Mouse (Mus musculus): ENCODE measurements around the gene Gpr82. TPM values are rescaled to one million over a fixed set of nuclear protein-coding genes. Genes with fewer than 3 reads are reported as not detected.

Gene Gpr82
- polyA plus RNA-seq (2012; rRNA removed) = 0.08 TPM in 1 of 2 replicates, not detected in the other

DNA sequence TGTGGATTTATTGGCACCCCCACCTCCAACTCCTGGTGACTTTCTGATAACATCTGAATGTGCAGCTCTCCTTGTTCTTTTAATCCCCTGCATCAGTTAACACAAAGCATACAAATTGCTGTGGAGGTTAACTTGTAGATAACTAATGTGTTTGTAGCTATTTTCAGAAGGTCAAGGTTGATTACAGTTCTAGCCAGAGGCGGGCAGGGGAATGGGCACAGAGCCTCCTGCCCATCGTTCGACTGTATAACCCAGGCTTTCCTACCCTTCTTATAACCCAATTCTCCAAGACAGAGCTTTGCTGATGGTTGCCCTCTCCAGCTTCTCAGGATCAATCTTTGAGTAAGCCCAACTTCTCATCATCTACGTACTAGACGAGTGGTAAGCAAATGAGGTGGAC, at the start of gene Gpr82:
Gene Gpr82, plus strand, starts transcription at position 301 of the 400 bp plus-strand sequence.
- no peak for TF ChIP-seq POLR2A (IDR thresholded peaks at IDR 0.05; ENCODE audit: borderline replicate concordance, extremely low read depth, low read depth, low read length)
- TF ChIP-seq CTCF (IDR thresholded peaks at IDR 0.05; ENCODE audit: insufficient read depth, low read length) = no peak
- no peaks in the 10 kb centered on the region; the same call in 1 of the 2 replicates for H3K4me1 ChIP-seq (ENCODE audit: control insufficient read depth, insufficient read depth, low read length)

DNA sequence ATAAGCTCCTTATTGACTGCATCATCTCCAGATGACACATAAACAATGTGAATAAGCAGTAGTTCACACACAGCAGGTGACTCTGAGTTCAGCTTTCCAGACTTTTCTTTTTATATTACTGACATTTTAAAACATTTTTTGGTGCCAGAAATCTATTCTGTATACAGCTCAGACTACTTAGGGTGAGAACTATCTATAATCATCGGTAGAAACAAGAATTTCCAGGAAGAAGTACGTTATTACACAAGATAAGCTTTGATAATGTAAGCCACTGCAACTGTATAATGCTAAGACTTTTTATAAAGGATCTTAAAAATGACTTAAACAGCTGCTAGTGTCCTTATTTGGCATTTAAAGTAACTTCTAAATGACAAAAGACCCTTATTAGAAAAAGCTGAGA, 49.0 kb upstream of the Gpr82 start:
- no peak overlapping the region for H3K4me3 ChIP-seq (replicated peaks; ENCODE audit: extremely low read depth, low read depth, low read length)
- 44% methylated on average over 2 of the region's 2 CpGs for WGBS
- TF ChIP-seq POLR2A (IDR thresholded peaks at IDR 0.05; ENCODE audit: borderline replicate concordance, extremely low read depth, low read depth, low read length) = no peak
- TF ChIP-seq CTCF (IDR thresholded peaks at IDR 0.05; ENCODE audit: insufficient read depth, low read length) = no peak
- no peak for DNase-seq
- H3K4me1 ChIP-seq (ENCODE audit: control insufficient read depth, insufficient read depth, low read length) = no peaks in the 10 kb centered on the region

More for the DNA sequence above, at the start of gene Gpr82:
- no peak for DNase-seq
- no peak within 1 kb of the TSS for H3K4me3 ChIP-seq (replicated peaks; ENCODE audit: extremely low read depth, low read depth, low read length)
- 92% methylated on average over 5 of the region's 5 CpGs for WGBS

DNA sequence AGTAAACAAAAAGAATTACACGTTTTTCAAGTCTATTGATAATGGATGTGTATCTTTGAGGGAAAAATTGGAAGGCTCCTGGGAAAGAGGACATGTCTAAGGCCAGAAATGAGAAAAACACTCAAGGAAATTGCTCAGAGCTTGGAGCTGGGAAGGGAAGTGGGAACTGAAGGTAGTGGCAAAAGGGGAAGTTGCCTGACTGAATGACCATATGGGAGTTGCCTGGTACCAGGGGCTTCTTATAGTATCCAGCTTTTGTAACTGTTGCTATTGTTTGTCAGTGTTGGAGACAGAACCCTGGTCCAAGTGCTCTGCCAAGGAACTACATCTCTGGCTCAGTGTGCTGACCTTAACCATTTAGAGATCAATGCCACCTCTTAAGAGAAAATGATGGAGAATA, 44.4 kb upstream of the Gpr82 start:
- no peak for DNase-seq
- TF ChIP-seq CTCF (IDR thresholded peaks at IDR 0.05; ENCODE audit: insufficient read depth, low read length) (no peak), POLR2A (IDR thresholded peaks at IDR 0.05; ENCODE audit: borderline replicate concordance, extremely low read depth, low read depth, low read length) (no peak)
- H3K4me3 ChIP-seq (replicated peaks; ENCODE audit: extremely low read depth, low read depth, low read length) = no peak overlapping the region
- 44% methylated on average over 1 of the region's 1 CpGs for WGBS
- H3K4me1 ChIP-seq (ENCODE audit: control insufficient read depth, insufficient read depth, low read length) = peaks cover 5% of the 10 kb centered on the region

DNA sequence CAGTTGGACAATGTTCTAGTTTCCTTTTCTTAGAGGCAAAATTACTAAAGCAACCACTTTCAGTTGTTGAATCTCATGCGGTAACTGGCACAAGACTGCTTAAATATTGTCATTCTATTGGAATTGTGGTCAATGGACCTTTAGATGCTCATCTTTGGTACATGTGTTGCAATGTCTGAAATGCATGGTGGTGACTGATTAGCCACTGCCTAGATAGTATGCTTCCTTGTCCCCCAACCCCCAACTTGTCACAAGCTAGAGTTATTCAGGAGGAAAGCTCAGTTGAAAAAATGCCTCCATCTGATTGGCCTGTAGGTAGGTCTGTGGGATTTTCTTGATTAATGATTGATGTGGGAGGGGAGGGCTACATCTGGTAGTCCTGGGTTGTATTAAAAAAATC, 43.9 kb upstream of the Gpr82 start:
- DNase-seq = no peak
- 94% methylated on average over 1 of the region's 1 CpGs for WGBS
- TF ChIP-seq CTCF (IDR thresholded peaks at IDR 0.05; ENCODE audit: insufficient read depth, low read length) (no peak), POLR2A (IDR thresholded peaks at IDR 0.05; ENCODE audit: borderline replicate concordance, extremely low read depth, low read depth, low read length) (no peak)
- Histone ChIP-seq H3K4me1 (ENCODE audit: control insufficient read depth, insufficient read depth, low read length) (peaks cover 5% of the 10 kb centered on the region), H3K4me3 (replicated peaks; ENCODE audit: extremely low read depth, low read depth, low read length) (no peak overlapping the region)

DNA sequence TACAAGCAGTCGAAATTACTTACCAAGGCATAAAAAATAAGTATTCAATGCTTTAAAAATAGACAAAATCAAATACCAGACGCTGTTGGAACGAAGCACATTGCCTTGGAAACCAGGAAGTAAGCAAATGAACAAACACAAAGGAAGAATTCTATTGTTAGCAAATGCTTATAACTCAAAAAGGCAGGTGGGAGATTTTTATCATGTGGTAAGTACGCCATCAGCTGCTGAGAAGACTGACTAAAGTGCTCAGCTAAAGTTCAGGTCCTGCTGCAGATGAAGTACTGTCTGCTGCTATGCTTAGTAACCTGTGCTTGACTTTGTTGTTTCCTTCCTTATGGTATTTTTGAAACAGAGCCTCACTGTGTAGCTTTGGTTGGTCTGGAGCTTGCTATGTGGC, 42.7 kb upstream of the Gpr82 start:
- Histone ChIP-seq H3K4me1 (ENCODE audit: control insufficient read depth, insufficient read depth, low read length) (peaks cover 5% of the 10 kb centered on the region), H3K4me3 (replicated peaks; ENCODE audit: extremely low read depth, low read depth, low read length) (no peak overlapping the region)
- TF ChIP-seq CTCF (IDR thresholded peaks at IDR 0.05; ENCODE audit: insufficient read depth, low read length) = no peak
- TF ChIP-seq POLR2A (IDR thresholded peaks at IDR 0.05; ENCODE audit: borderline replicate concordance, extremely low read depth, low read depth, low read length) = no peak
- DNase-seq = no peak
- WGBS = 37% methylated on average over 4 of the region's 4 CpGs

DNA sequence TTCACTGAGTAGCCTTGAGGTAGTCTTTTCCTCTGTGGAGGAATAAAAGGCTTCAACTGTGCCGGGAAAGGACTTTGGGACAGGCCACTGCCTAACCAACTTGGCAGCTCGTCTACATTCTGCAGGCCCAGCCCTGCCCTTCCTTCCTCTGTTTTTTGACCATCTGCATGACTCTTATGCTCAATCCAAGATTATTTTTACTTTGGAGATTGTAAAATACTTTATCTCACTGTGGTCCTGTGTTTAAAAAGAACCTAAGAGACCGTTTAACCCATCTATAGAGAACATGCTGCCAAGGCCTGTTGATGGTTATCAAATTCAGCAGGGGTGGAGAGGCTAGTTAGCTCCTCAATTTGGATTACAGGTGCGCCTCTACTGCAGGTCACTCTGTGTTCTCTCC, 39.7 kb upstream of the Gpr82 start:
- TF ChIP-seq POLR2A (IDR thresholded peaks at IDR 0.05; ENCODE audit: borderline replicate concordance, extremely low read depth, low read depth, low read length) (no peak), CTCF (IDR thresholded peaks at IDR 0.05; ENCODE audit: insufficient read depth, low read length) (no peak)
- Histone ChIP-seq H3K4me1 (ENCODE audit: control insufficient read depth, insufficient read depth, low read length) (peaks cover 5% of the 10 kb centered on the region), H3K4me3 (replicated peaks; ENCODE audit: extremely low read depth, low read depth, low read length) (no peak overlapping the region)
- 41% methylated on average over 4 of the region's 4 CpGs for WGBS
- no peak for DNase-seq

DNA sequence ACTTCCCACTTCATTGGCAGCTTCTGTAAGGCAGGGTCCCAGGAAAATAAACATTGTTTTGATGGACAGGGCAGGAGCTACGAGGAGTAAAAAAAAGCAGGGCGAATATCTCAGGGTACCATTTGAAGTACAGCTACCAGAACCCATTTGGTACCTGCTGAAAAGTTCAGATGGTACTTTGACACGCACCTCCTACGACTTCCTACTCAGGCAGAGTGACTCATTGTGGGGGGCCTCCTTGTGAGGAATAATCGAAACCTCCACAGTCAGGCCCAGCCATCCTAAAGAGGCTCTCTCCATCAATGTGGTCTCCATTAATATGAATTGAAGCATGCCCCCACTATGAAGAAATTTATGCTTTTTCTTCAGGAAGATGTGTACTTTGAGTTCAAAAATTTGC, 38.5 kb upstream of the Gpr82 start:
- DNase-seq = no peak
- 71% methylated on average over 5 of the region's 5 CpGs for WGBS
- Histone ChIP-seq H3K4me3 (replicated peaks; ENCODE audit: extremely low read depth, low read depth, low read length) (no peak overlapping the region), H3K4me1 (ENCODE audit: control insufficient read depth, insufficient read depth, low read length) (peaks cover 5% of the 10 kb centered on the region)
- TF ChIP-seq POLR2A (IDR thresholded peaks at IDR 0.05; ENCODE audit: borderline replicate concordance, extremely low read depth, low read depth, low read length) (no peak), CTCF (IDR thresholded peaks at IDR 0.05; ENCODE audit: insufficient read depth, low read length) (no peak)

DNA sequence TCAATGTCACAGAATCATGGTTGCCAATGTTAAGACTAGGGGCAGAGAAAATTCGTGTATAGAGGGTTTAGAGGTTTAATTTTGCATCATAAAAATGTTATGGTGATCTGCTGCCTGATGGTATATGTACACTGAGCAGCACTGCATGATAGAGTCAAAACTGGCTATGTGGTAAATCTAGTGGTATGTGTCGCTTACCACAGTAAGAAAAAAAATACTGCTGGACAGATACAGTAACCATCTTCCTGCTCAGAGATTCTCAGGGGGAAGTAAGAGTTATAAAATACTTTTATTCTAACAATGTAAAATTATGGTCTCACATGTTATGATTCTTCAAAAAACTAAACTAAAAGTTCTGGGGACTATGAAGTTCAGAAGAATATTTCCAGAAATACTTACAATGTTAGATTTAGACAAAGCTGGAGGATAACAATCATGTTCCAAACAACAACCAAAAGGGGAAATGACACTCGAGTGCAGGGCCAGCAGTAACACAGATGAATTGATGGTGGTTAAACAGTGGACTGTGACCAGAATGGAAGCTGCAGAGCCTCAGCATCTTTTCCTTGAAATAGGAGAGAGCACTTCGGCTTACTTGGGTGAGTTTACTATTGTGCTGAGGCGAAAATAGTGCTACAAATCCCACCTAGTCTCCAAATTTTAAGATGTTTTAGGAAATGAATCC, 29.4 kb upstream of the Gpr82 start, which contains the start of gene Gpr34:
Gene Gpr34, plus strand, starts transcription at position 491 of the 685 bp plus-strand sequence.
- TF ChIP-seq POLR2A (IDR thresholded peaks at IDR 0.05; ENCODE audit: borderline replicate concordance, extremely low read depth, low read depth, low read length) (no peak), CTCF (IDR thresholded peaks at IDR 0.05; ENCODE audit: insufficient read depth, low read length) (no peak)
- H3K4me1 ChIP-seq (ENCODE audit: control insufficient read depth, insufficient read depth, low read length) = no peaks in the 10 kb centered on the region
- no peak for DNase-seq
- no peak within 1 kb of the TSS for H3K4me3 ChIP-seq (replicated peaks; ENCODE audit: extremely low read depth, low read depth, low read length)
- 54% methylated on average over 5 of the region's 5 CpGs for WGBS

DNA sequence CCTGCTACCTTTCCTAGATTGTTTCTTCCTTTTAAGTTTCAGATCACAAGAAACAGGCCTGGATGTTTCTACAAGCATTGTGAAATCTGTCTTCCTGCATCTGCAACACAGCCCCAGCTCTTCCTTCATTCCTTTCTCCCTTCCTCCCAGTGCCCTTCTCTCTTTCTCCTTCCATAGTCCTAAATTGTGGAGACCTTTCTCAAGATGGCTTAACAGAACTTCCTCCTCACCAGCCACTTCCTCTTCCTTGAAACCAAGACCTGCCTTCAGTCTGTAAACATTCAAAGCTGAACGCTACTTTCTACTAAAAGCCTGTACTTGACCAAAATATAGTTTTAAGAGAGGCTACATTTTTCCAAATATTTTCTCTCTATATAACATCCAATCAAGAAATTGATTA, 24.8 kb upstream of the Gpr82 start:
- no peak overlapping the region for H3K4me3 ChIP-seq (replicated peaks; ENCODE audit: extremely low read depth, low read depth, low read length)
- no peak for DNase-seq
- TF ChIP-seq CTCF (IDR thresholded peaks at IDR 0.05; ENCODE audit: insufficient read depth, low read length) = no peak
- TF ChIP-seq POLR2A (IDR thresholded peaks at IDR 0.05; ENCODE audit: borderline replicate concordance, extremely low read depth, low read depth, low read length) = no peak
- WGBS = 67% methylated on average over 1 of the region's 1 CpGs
- H3K4me1 ChIP-seq (ENCODE audit: control insufficient read depth, insufficient read depth, low read length) = no peaks in the 10 kb centered on the region

DNA sequence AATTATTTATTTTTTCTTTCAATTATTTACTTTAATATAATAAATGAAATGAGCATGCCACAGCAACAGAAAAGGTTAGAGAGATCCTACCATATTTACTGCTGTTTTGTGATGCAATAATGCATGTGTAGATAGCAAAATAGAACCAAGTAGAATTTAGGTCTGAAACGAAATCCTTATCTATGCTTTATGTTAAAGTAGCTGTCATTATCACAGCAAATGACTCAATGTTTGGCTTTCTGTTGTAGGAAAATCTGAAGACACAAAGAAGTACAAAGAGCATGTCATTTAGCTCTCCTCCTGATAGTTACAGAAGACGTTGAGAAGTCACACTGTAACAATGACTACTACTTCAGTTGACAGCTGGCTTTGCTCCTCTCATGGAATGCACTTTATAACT, 22.3 kb upstream of the Gpr82 start:
- 44% methylated on average over 2 of the region's 2 CpGs for WGBS
- TF ChIP-seq CTCF (IDR thresholded peaks at IDR 0.05; ENCODE audit: insufficient read depth, low read length) (no peak), POLR2A (IDR thresholded peaks at IDR 0.05; ENCODE audit: borderline replicate concordance, extremely low read depth, low read depth, low read length) (no peak)
- Histone ChIP-seq H3K4me3 (replicated peaks; ENCODE audit: extremely low read depth, low read depth, low read length) (no peak overlapping the region), H3K4me1 (ENCODE audit: control insufficient read depth, insufficient read depth, low read length) (no peaks in the 10 kb centered on the region)
- DNase-seq = no peak

Data from lung, adult 2 months (tissue).